Mouse (Mus musculus) frontal cortex, adult (tissue): Measurements from ENCODE around the gene Gm49384.
A peak's percentile ranks its signal among the peaks of the same experiment; 100 is the strongest.
"Not testable (repeated sequence)": the region's sequence is repeated elsewhere in the genome, so short reads cannot be mapped to it uniquely, and the experiment has no call there.

Source experiments
- ATAC-seq: cut with Nextera tagmentation; 2 replicates; pipeline ENCODE4 v1.9.2; 2017; ENCODE audit warnings: mild to moderate bottlenecking, moderate library complexity, mixed read lengths; ENCODE audit not compliant: low TSS enrichment

Gm49384 gene

GRCm38 (mm10) chr12:69167656-69168460, 36.2 kb downstream of the Gm49384 start:
- ATAC-seq, result peak; percentile 50; the same call in 1 of the 2 replicates

- not testable (repeated sequence) for ATAC-seq
Measured at GRCm38 (mm10) chr12:69166861-69167581, 37.0 kb downstream of the Gm49384 start.

GRCm38 (mm10) chr12:69164904-69165303, 39.2 kb downstream of the Gm49384 start:
- ATAC-seq, result no peak

- not testable (repeated sequence) for ATAC-seq
Measured at GRCm38 (mm10) chr12:69163586-69163985, 40.5 kb downstream of the Gm49384 start.

- not testable (repeated sequence) for ATAC-seq
Measured at GRCm38 (mm10) chr12:69160677-69161076, 43.4 kb downstream of the Gm49384 start.

DNA sequence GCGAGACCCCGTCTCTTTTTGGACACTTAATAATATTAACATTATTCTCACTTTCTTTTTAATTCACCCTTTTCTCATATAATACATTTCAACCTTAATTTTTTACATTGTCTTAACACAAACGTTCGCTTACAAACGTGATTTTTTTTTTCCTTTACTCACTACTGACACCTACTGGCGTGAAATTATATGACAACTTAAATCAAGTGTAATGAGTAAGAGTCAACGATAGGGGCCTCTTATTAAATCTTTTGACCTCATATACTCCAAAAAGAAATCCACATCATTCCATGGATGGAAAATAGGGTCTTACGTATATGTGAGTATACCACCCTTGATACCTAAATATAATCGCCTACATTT, 44.5 kb downstream of the Gm49384 start:
- ATAC-seq, result peak; percentile 8; the same call in 1 of the 2 replicates

DNA sequence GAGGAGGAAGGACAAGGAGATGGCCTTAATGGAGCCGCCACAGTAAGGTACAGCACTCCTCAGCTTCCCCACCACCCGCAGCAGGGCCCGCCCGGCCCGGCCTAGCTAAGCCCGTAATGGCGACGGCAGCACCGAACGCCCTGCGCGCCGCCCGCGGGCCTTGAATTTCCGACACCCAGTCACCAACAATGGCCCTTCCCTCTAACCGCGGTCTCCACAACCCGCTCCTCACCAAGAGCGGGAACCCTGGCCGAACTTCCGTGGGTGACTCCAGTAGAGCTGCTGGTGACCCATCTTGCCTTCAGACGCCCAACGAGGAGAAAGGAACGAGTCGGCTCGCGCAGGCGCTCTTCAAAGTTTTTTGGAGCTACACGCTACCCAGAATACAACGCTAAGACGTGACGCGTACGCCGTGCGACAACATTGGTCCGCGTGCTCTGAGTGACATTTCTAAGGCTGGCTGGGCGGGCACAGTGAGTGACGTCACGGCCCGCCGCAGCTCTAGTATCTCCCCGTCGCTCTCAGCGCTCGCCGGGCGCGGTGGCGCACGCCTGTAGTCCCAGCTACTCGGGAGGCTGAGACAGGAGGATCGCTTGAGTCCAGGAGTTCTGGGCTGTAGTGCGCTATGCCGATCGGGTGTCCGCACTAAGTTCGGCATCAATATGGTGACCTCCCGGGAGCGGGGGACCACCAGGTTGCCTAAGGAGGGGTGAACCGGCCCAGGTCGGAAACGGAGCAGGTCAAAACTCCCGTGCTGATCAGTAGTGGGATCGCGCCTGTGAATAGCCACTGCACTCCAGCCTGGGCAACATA, 45.1 kb downstream of the Gm49384 start, which contains the start of gene Rps29:
Rps29 (minus strand) TSS at position 422 of the 813 bp plus-strand sequence.
- peak; percentile 97 for ATAC-seq

DNA sequence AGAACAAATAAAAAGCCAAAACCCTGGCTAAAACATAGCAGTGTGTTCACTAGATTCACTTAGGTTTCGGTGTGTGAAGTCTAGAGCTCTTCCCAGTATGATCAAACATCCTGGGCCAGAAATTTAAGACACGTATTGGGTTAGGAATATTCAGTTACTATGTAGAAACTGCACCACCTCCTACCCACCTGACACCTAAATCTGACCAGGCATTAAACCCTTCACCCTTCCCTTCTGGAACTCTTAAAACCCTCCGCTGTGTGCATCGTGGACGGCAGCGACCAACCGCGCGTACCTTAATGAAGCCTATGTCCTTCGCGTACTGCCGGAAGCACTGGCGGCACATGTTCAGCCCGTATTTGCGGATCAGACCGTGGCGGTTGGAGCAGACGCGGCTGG, 45.7 kb downstream of the Gm49384 start:
- ATAC-seq, result 0 out of 2 replicates have a peak, but pooled peaks have one; percentile 0

DNA sequence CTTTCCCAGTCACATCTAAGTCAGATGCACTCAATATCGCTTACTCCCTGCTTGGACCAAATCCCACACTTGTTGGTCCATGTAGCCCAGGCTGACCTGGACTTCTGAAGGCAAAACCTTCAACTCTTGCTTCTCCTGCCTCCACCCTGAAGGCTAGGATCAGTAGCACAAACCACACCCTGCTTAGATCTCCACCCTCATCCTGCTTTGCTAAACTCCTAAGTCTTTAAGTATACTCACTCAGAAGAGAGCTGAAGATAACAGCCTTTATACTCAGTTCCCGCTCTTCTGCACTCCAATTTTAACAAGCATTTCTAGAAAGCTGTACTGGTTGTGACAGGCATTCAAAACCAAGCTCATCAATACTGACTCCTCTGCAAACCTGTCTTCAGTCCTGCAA, 47.0 kb downstream of the Gm49384 start:
- ATAC-seq, result no peak

GRCm38 (mm10) chr12:69156436-69156835, 47.6 kb downstream of the Gm49384 start:
- no peak for ATAC-seq

- ATAC-seq, result no peak
Measured at GRCm38 (mm10) chr12:69155923-69156322, 48.1 kb downstream of the Gm49384 start.

- no peak for ATAC-seq
Measured at GRCm38 (mm10) chr12:69150049-69150448, 54.0 kb downstream of the Gm49384 start.

DNA sequence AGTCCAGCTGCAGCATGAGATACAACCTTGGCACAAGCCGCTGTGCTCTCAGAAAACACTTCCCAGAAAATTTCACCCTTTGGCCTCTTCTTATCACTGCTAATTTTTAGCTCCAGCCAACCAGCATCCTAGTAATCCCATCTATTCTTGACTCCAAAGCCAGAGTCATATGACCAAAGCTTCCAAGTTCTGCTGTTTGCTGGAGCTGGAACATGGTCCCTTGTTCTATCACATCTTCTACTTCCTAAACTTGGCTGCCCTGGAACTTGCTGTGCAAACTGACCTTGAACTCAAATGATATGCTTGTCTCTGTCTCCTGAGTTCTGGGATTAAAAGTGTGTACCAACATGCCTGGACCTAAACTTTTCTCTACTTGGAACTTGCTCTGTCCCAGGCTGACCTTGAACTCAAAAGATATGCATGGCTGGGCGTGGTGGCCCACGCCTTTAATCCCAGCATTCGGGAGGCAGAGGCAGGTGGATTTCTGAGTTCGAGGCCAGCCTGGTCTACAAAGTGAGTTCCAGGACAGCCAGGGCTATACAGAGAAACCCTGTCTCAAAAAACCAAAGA, 56.8 kb downstream of the Gm49384 start:
- no peak for ATAC-seq

- no peak for ATAC-seq
Measured at GRCm38 (mm10) chr12:69143460-69143859, 60.6 kb downstream of the Gm49384 start.

DNA sequence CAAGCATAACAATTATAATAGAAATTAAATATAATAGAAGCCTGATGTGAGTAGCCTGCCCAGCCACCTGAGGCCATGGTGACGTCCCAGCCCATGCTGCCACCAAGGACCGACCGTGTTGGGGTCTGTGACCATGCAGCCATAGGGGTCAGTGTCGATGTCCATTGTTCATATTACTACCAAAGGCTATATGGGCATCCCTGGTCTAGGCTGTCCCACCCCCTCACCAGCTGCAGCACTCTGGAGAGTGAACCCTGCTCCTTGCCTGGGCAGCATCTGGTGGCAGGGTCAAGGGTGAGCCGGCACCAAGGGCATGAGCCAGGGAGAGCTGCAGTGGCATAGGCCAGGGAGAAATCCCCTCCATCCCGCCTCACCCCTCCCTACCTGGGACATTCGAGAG, 64.2 kb downstream of the Gm49384 start:
- no peak for ATAC-seq
